Mouse (Mus musculus) midbrain, embryonic 12.5 days (tissue): Measurements from ENCODE around the gene Fiz1. TPM values are rescaled to one million over a fixed set of nuclear protein-coding genes. Genes with fewer than 3 reads are reported as not detected.

Source experiments
- ATAC-seq: fragments of 200-750 bp; cut with Nextera tagmentation; 2 replicates; pipeline ENCODE4 v1.8.0; 2017; ENCODE audit warnings: low read depth, moderate TSS enrichment, moderate library complexity; ENCODE audit not compliant: low FRiP score
- H3K27ac ChIP-seq: fragments of 300-500 bp; sonication (generic); replicated peaks from 2 replicates; pipeline ENCODE4 v1.5.1; 2016; ENCODE audit warnings: mild to moderate bottlenecking
- H3K27me3 ChIP-seq: fragments of 300-500 bp; sonication (generic); 2 replicates; pipeline ENCODE4 v1.6.1; 2016; ENCODE audit warnings: mild to moderate bottlenecking
- H3K36me3 ChIP-seq: fragments of 300-500 bp; sonication (generic); 2 replicates; pipeline ENCODE4 v1.6.1; 2016
- H3K4me1 ChIP-seq: fragments of 300-500 bp; sonication (generic); 2 replicates; pipeline ENCODE4 v1.6.1; 2016
- H3K4me2 ChIP-seq: fragments of 300-500 bp; sonication (generic); replicated peaks from 2 replicates; pipeline ENCODE4 v1.6.1; 2016; ENCODE audit warnings: mild to moderate bottlenecking, moderate library complexity
- H3K4me3 ChIP-seq: fragments of 300-500 bp; sonication (generic); 2 replicates; pipeline ENCODE4 v1.5.1; 2016; ENCODE audit warnings: mild to moderate bottlenecking
- H3K9ac ChIP-seq: fragments of 300-500 bp; sonication (generic); replicated peaks from 2 replicates; pipeline ENCODE4 v1.6.1; 2016; ENCODE audit warnings: mild to moderate bottlenecking, moderate library complexity
- H3K9me3 ChIP-seq: fragments of 300-500 bp; sonication (generic); 2 replicates; pipeline ENCODE4 v1.6.1; 2016; ENCODE audit warnings: mild to moderate bottlenecking
- WGBS: fragments of 180-500 bp; shearing (Covaris S2); methylation state at CpG from one replicate; pipeline ENCODE4 v1.1.7; 2016; 5-methylcytosine and 5-hydroxymethylcytosine counted together
- polyA plus RNA-seq: library from polyadenylated mRNA; unstranded; fragments of >200 nt; fragmentation: Nextera tagmentation; extraction: Ambion mirVana; gene quantifications from 2 replicates; pipeline ENCODE4 v1.2.1, GENCODE M21; 2016

Gene Fiz1
- polyA plus RNA-seq, 1 experiment from 2014 or later: 69.0 TPM

DNA sequence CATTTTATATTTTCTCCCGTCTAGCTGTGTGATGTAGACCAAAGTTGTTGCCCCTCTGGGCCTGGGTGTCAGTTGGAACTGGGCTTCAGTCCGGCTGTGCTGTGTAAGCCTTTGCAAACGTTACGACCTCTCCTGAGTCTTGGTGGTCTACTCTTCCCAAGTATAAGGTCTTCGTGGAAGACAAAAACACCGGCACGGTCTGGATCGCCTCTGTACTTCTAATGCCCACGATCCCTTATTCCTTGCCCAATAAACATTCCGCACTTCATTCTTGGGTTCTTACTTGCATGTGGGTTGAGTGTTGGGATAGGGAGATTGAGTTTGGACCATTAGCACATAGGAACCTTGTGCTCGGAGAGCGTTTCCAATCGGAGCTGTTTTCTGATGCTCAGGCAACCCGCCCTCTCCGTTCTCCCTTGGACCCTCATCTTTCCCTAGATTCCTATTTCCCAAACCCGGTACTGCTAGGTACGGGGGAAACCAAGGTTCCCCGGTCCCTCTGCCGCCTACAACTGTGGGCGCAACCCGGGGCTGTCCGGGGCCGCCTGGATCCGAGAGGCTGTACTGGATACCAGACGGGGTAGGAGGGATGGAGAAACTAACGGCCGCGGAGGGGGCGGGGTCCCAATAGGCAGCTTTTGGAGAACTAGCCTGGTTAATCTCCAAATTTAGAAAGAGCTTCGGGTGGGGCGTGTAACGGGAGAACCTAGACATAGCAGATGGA, 39.1 kb upstream of the Fiz1 start:
- no peaks in the 10 kb centered on the region for H3K9me3 ChIP-seq
- peak overlapping the region; percentile 51 for H3K9ac ChIP-seq
- WGBS: 7% methylated on average over 32 of the region's 32 CpGs
- peaks cover 39% of the 10 kb centered on the region for H3K4me1 ChIP-seq
- H3K27ac ChIP-seq: no peak overlapping the region
- peak overlapping the region; percentile 80 for H3K4me3 ChIP-seq
- H3K36me3 ChIP-seq: no peaks in the 10 kb centered on the region
- ATAC-seq: no peak
- peak overlapping the region; percentile 69 for H3K4me2 ChIP-seq
- peaks cover 67% of the 10 kb centered on the region for H3K27me3 ChIP-seq

DNA sequence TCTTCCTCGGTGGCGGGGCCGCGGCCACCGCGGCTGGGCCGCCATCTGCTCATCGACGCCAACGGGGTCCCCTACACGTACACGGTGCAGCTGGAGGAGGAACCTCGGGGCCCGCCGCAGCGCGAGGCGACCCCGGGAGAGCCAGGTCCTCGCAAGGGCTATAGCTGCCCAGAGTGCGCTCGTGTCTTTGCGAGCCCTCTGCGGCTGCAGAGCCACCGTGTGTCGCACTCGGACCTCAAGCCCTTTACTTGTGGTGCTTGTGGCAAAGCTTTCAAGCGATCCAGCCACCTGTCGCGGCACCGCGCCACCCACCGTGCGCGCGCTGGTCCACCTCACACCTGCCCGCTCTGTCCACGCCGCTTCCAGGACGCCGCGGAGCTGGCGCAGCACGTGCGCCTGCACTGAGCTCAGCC, 38.4 kb upstream of the Fiz1 start:
- no peak for ATAC-seq
- Histone ChIP-seq H3K27me3 (peaks cover 60% of the 10 kb centered on the region), H3K4me2 (peak overlapping the region; percentile 69), H3K4me3 (peak overlapping the region; percentile 80), H3K9me3 (no peaks in the 10 kb centered on the region), H3K36me3 (no peaks in the 10 kb centered on the region), H3K27ac (no peak overlapping the region), H3K9ac (peak overlapping the region; percentile 89), H3K4me1 (peaks cover 39% of the 10 kb centered on the region)
- whole genome bisulfite sequencing: 3% methylated on average over 45 of the region's 45 CpGs

DNA sequence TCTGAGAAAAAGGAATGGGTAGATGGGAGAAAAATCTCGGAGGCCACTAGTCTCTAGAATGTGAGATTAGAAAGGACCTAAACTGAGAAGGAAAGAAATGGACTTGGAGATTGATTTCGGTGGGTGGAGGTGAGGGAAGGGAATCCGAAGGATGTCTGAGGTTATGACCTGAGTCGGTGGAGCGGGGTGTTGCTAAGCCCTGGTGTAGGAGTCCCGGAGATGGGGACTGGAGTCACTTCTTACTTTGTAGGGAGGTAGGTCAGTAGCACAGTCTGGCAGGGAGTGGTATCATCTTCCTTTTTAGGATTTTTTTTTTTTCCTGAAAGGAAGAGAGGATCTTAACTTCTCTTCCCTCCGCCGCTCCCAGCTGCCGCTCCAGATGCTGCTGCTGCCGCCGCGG, 37.9 kb upstream of the Fiz1 start:
- 3% methylated on average over 11 of the region's 12 CpGs for WGBS
- Histone ChIP-seq H3K9ac (peak overlapping the region; percentile 89), H3K4me2 (peak overlapping the region; percentile 69), H3K4me1 (peaks cover 39% of the 10 kb centered on the region), H3K9me3 (no peaks in the 10 kb centered on the region), H3K36me3 (no peaks in the 10 kb centered on the region), H3K27ac (no peak overlapping the region), H3K4me3 (peak overlapping the region; percentile 80), H3K27me3 (peaks cover 55% of the 10 kb centered on the region)
- no peak for ATAC-seq

GRCm38 (mm10) chr7:5051193-5052192, 37.0 kb upstream of the Fiz1 start, which contains the start of gene Zfp580:
TSS of gene Zfp580 (plus strand) at chr7:5051538.
- H3K9me3 ChIP-seq: no peaks in the 10 kb centered on the region
- H3K27me3 ChIP-seq: peaks cover 46% of the 10 kb centered on the region
- peak within 1 kb of the TSS; percentile 80 for H3K4me3 ChIP-seq
- peak within 1 kb of the TSS; percentile 69 for H3K4me2 ChIP-seq
- peak within 1 kb of the TSS; percentile 89 for H3K9ac ChIP-seq
- H3K4me1 ChIP-seq: peaks cover 31% of the 10 kb centered on the region
- 2% methylated on average over 65 of the region's 65 CpGs for WGBS
- H3K27ac ChIP-seq: peak within 1 kb of the TSS; percentile 85
- H3K36me3 ChIP-seq: no peaks in the 10 kb centered on the region
- ATAC-seq: peak; percentile 81

GRCm38 (mm10) chr7:5047313-5047712, 32.8 kb upstream of the Fiz1 start:
- WGBS: 39% methylated on average over 2 of the region's 2 CpGs
- no peak for ATAC-seq

DNA sequence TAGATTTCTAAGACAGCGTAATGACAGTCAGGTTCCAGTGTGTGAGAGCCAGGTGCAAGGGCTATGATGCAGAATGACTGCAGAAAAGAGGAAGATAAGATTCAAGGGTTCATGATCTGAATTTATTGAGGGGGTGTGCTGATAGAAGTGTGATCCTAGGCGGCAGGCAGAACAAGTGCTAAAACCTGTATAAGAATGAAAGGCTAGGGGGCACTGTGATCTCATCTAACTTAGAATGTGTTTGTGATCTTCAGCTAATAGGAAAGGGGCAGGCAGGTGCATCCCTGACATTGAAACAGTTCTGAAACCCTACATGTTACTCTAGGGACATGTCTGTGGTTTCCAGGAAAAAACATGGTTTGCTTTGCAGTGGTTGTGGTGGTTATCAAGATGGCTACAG, 31.6 kb upstream of the Fiz1 start:
- no peak overlapping the region for H3K9ac ChIP-seq
- H3K9me3 ChIP-seq: no peaks in the 10 kb centered on the region
- 73% methylated on average over 2 of the region's 2 CpGs for WGBS
- H3K36me3 ChIP-seq: no peaks in the 10 kb centered on the region
- H3K27ac ChIP-seq: no peak overlapping the region
- no peak overlapping the region for H3K4me3 ChIP-seq
- ATAC-seq: no peak
- peaks cover 6% of the 10 kb centered on the region; the same call in 1 of the 2 replicates for H3K4me1 ChIP-seq
- no peak overlapping the region for H3K4me2 ChIP-seq
- no peaks in the 10 kb centered on the region for H3K27me3 ChIP-seq

More at GRCm38 (mm10) chr7:5047313-5047712, 32.8 kb upstream of the Fiz1 start:
- no peaks in the 10 kb centered on the region for H3K36me3 ChIP-seq
- H3K4me3 ChIP-seq: no peak overlapping the region
- H3K9me3 ChIP-seq: no peaks in the 10 kb centered on the region
- H3K4me2 ChIP-seq: no peak overlapping the region
- H3K27ac ChIP-seq: no peak overlapping the region
- H3K4me1 ChIP-seq: peaks cover 13% of the 10 kb centered on the region
- H3K27me3 ChIP-seq: peaks cover 4% of the 10 kb centered on the region
- H3K9ac ChIP-seq: no peak overlapping the region

DNA sequence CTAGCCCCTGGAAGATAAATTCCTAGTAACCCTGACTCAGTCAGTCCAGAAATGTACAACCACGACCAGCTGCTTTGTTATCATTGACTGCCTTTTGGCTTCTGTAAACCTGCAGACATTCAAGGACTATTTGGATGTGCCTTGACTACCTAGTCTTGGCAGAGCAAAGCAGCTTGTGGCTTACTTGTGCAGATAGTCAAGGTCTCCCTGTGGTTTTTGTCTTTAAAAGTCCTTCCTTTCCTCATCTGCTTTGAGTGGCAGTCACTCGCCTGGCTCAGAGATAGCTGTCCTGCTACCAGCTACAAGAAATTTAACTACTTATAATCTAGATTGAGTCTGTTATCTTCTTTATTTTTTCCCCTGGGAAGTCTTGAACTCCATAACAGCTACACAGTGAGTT, 30.5 kb upstream of the Fiz1 start:
- H3K9me3 ChIP-seq: no peaks in the 10 kb centered on the region
- no peaks in the 10 kb centered on the region for H3K4me1 ChIP-seq
- H3K4me2 ChIP-seq: no peak overlapping the region
- no peak overlapping the region for H3K27ac ChIP-seq
- H3K9ac ChIP-seq: no peak overlapping the region
- H3K27me3 ChIP-seq: no peaks in the 10 kb centered on the region
- ATAC-seq: no peak
- WGBS: 73% methylated on average over 2 of the region's 2 CpGs
- H3K4me3 ChIP-seq: no peak overlapping the region
- no peaks in the 10 kb centered on the region for H3K36me3 ChIP-seq

DNA sequence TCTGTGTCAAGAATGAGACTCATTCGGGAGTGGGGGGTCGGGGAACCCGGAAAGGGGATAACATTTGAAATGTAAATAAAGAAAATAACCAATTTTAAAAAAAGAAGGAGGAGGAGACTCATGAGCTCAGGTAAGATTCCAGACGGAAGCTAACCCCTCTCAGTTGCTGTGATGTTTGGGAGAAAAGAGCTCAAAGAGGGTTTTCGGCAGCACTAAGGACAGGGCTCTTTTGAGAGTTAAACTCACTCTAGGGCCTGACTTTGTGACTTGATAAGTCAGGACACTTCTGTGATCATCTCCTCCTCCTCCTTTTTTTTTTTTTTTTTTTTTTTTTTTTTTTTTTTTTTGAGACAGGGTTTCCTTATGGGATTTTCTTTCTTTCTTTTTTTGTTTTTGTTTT, 24.4 kb upstream of the Fiz1 start:
- 44% methylated on average over 5 of the region's 5 CpGs for WGBS
- no peak for ATAC-seq
- Histone ChIP-seq H3K27me3 (no peaks in the 10 kb centered on the region), H3K27ac (no peak overlapping the region), H3K4me1 (peaks cover 18% of the 10 kb centered on the region), H3K4me3 (peak overlapping the region; percentile 71), H3K9me3 (no peaks in the 10 kb centered on the region), H3K36me3 (peaks cover 25% of the 10 kb centered on the region), H3K4me2 (peak overlapping the region; percentile 60), H3K9ac (peak overlapping the region; percentile 68)

DNA sequence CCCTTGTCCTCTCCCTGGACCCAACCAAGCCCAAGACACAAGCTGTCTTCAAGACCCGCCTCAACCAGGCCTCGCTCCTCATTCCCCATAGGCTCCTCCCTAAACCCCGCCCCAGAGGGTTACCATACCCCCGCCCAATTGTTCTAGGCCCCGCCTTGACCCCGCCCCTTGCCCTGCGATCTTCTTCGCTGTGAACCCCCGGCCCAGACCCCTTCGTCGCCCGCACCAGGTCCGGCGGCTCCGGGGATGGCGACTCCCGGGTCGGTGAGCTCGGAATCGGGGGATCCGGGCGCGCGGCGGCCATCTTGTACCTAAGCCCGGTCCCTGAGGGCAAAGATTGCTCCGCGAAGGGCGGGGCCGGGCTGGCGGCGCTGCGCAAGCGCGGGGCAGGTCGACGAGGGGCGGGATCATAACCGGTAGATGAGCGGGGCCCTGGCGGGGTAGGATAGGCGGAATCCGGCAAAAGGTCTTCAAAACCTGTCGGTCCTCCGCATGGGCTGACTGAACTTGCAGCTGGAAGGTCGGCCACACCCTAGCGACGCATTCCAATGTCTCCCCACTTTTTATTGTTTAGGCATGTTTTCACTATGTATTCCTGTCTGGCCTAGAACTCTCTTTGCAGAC, 23.7 kb upstream of the Fiz1 start, which contains the start of gene Zfp784:
Gene Zfp784 (minus strand): TSS at position 338 of the 624 bp plus-strand sequence.
- no peaks in the 10 kb centered on the region for H3K9me3 ChIP-seq
- H3K36me3 ChIP-seq: peaks cover 33% of the 10 kb centered on the region
- peak within 1 kb of the TSS; percentile 71 for H3K4me3 ChIP-seq
- peaks cover 18% of the 10 kb centered on the region for H3K4me1 ChIP-seq
- H3K27ac ChIP-seq: peak within 1 kb of the TSS; percentile 96
- peak; percentile 97 for ATAC-seq
- H3K4me2 ChIP-seq: peak within 1 kb of the TSS; percentile 60
- no peaks in the 10 kb centered on the region for H3K27me3 ChIP-seq
- under 1% methylated on average over 47 of the region's 48 CpGs for WGBS
- H3K9ac ChIP-seq: peak within 1 kb of the TSS; percentile 68

DNA sequence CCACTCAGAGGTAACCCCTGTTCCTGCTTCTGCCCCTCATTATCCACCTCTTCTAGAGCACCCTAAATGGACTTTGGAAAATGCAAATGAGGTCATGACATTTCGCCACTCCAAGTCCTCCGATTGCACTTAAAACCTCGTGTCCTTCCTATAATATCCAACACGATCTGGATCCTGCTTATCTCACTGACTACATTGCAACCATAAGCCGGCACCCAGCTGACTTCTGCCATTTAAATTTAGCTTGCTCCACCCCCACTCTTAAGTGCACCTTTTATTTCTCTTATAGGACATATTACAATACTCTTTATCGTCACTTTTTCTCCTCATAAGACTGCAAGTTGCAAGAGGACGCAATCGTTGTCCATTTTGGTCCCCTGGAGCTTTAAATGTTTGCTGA, 23.0 kb upstream of the Fiz1 start:
- no peaks in the 10 kb centered on the region for H3K27me3 ChIP-seq
- peak overlapping the region; percentile 96; the same call in 1 of the 2 replicates for H3K27ac ChIP-seq
- 0 out of 2 replicates have a peak overlapping the region, but pooled peaks have one; percentile 32 for H3K9ac ChIP-seq
- WGBS: 89% methylated on average over 8 of the region's 8 CpGs
- H3K4me1 ChIP-seq: peaks cover 18% of the 10 kb centered on the region
- H3K9me3 ChIP-seq: no peaks in the 10 kb centered on the region
- peak overlapping the region; percentile 60 for H3K4me2 ChIP-seq
- no peak for ATAC-seq
- H3K36me3 ChIP-seq: peaks cover 40% of the 10 kb centered on the region
- H3K4me3 ChIP-seq: peak overlapping the region; percentile 71

DNA sequence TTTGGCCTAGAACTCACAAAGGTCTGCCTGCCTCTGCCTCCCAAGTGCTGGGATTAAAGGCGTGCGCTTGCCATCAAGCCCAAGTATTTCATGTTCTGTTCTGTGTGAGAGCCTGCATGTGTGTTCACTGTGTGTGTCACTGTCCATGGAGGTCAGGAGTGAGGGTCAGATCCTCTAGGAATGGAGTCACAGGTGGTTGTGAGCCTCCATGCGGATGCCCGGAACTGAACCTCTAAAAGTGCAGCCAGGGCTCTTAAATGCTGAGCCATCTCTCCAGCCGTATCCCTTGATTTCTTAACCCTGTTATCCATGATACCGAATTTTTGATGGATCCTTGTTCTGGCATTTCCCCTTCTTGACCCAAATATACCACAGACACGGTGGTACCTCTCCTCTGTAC, 22.5 kb upstream of the Fiz1 start:
- no peak overlapping the region for H3K4me3 ChIP-seq
- peaks cover 18% of the 10 kb centered on the region for H3K4me1 ChIP-seq
- 92% methylated on average over 7 of the region's 7 CpGs for WGBS
- no peak for ATAC-seq
- H3K36me3 ChIP-seq: peaks cover 44% of the 10 kb centered on the region
- no peak overlapping the region for H3K4me2 ChIP-seq
- H3K27me3 ChIP-seq: no peaks in the 10 kb centered on the region
- no peak overlapping the region for H3K9ac ChIP-seq
- peaks cover under 1% of the 10 kb centered on the region; the same call in 1 of the 2 replicates for H3K9me3 ChIP-seq
- no peak overlapping the region for H3K27ac ChIP-seq
